In the genomic region with DNA sequence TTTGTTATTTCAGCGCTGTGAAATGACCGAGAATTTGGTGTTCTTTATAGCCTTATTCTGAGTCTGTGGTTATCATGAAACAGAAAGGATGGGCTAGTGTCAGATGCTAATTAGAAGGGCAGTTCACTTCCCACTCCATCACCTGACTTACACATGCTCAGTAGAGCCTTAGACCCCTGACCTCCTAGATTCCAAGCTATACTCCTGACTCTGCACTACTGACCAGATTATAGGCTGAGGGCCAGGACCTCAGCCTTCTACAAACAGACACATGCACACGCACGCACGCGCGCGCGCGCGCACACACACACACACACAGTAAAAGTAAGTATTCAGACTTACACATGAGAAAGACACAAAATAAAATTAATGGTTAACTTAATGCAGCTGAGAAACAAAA, we compare ENCODE assay signal across 34 mouse cellular contexts. TPM values are rescaled to one million over a fixed set of nuclear protein-coding genes. Genes with fewer than 3 reads are reported as not detected.
"Had no signal": no experiment of that assay in that cellular context is flagged by ENCODE, and none has a peak within 500 bp of the region (broad histone marks: within the 10 kb centered on the region; RNA-seq: fewer than 3 reads in every experiment).

No protein-coding gene starts in this region.

- H3K9ac ChIP-seq: heart, embryonic 13.5 days; heart, embryonic 15.5 days; hindbrain, embryonic 12.5 days; hindbrain, embryonic 14.5 days; intestine, embryonic 15.5 days; limb, embryonic 13.5 days; limb, embryonic 15.5 days; liver, embryonic 12.5 days; liver, embryonic 14.5 days had no signal

- H3K4me1 ChIP-seq: heart, embryonic 13.5 days; hindbrain, embryonic 10.5 days; hindbrain, embryonic 12.5 days; limb, embryonic 13.5 days; limb, embryonic 15.5 days had no signal

- H3K4me2 ChIP-seq: heart, embryonic 11.5 days; heart, embryonic 13.5 days; heart, embryonic 15.5 days; hindbrain, embryonic 12.5 days; hindbrain, embryonic 14.5 days; limb, embryonic 13.5 days; limb, embryonic 15.5 days; liver, embryonic 12.5 days had no signal

- H3K27ac ChIP-seq: gastrocnemius, adult 2 months; heart, adult 2 months; heart, embryonic 13.5 days; heart, embryonic 15.5 days; hindbrain, embryonic 10.5 days; hindbrain, embryonic 12.5 days; hindbrain, embryonic 14.5 days; intestine, embryonic 15.5 days; layer of hippocampus, adult 2 months; left cerebral cortex, adult 2 months; limb, embryonic 13.5 days; limb, embryonic 15.5 days; liver, embryonic 12.5 days; liver, embryonic 14.5 days had no signal

- H3K9me3 ChIP-seq: heart, embryonic 13.5 days; heart, embryonic 15.5 days; hindbrain, embryonic 10.5 days; hindbrain, embryonic 12.5 days; intestine, embryonic 15.5 days; limb, embryonic 13.5 days; limb, embryonic 15.5 days; liver, embryonic 12.5 days had no signal

- H3K27me3 ChIP-seq: heart, embryonic 13.5 days; heart, embryonic 15.5 days; hindbrain, embryonic 12.5 days; intestine, embryonic 15.5 days; limb, embryonic 13.5 days; limb, embryonic 15.5 days; liver, embryonic 12.5 days had no signal

- H3K36me3 ChIP-seq: heart, embryonic 13.5 days; heart, embryonic 15.5 days; hindbrain, embryonic 10.5 days; hindbrain, embryonic 12.5 days; intestine, embryonic 15.5 days; limb, embryonic 13.5 days; limb, embryonic 15.5 days; liver, embryonic 12.5 days had no signal

- H3K4me3 ChIP-seq: gastrocnemius, adult 2 months; heart, adult 2 months; heart, embryonic 13.5 days; heart, embryonic 15.5 days; hindbrain, embryonic 10.5 days; hindbrain, embryonic 12.5 days; intestine, embryonic 15.5 days; layer of hippocampus, adult 2 months; left cerebral cortex, adult 2 months; limb, embryonic 13.5 days; limb, embryonic 15.5 days; liver, embryonic 12.5 days had no signal

RNA-seq across cellular contexts. Expression of gene Eddm3b, which starts 15.3 kb away (rescaled TPM):
- total RNA-seq: gastrocnemius, adult 2 months; gastrocnemius, postnatal 10 days; gastrocnemius, postnatal 25 days; gastrocnemius, postnatal 4 days; granulocyte monocyte progenitor cell, adult 5-6 weeks; heart, adult 2 months; heart, postnatal 14 days; heart, postnatal 36 days; layer of hippocampus, adult 2 months; layer of hippocampus, postnatal 10 days; layer of hippocampus, postnatal 25 days; left cerebral cortex, adult 2 months; left cerebral cortex, postnatal 10 days; left cerebral cortex, postnatal 25 days; left cerebral cortex, postnatal 4 days had no signal
- polyA plus RNA-seq: frontal cortex, adult 2 months; heart, adult 2 months; heart, embryonic 11.5 days; heart, embryonic 13.5 days; heart, embryonic 15.5 days; heart, postnatal 0 days; hindbrain, embryonic 10.5 days; hindbrain, embryonic 12.5 days; hindbrain, embryonic 14.5 days; hindbrain, embryonic 16.5 days; inflammation-experienced regulatory T-cells, adult 6 months; intestine, embryonic 15.5 days; limb, embryonic 11.5 days; limb, embryonic 13.5 days; limb, embryonic 15.5 days; liver, embryonic 12.5 days; liver, embryonic 14.5 days; liver, embryonic 16.5 days had no signal

RNA-seq across cellular contexts. Expression of gene Olfr750, which starts 24.7 kb away (rescaled TPM):
- total RNA-seq: gastrocnemius, adult 2 months; gastrocnemius, postnatal 10 days; gastrocnemius, postnatal 25 days; gastrocnemius, postnatal 4 days; granulocyte monocyte progenitor cell, adult 5-6 weeks; heart, adult 2 months; heart, postnatal 14 days; heart, postnatal 36 days; layer of hippocampus, adult 2 months; layer of hippocampus, postnatal 10 days; layer of hippocampus, postnatal 25 days; left cerebral cortex, adult 2 months; left cerebral cortex, postnatal 10 days; left cerebral cortex, postnatal 25 days; left cerebral cortex, postnatal 4 days had no signal
- polyA plus RNA-seq: frontal cortex, adult 2 months; heart, adult 2 months; heart, embryonic 11.5 days; heart, embryonic 13.5 days; heart, embryonic 15.5 days; heart, postnatal 0 days; hindbrain, embryonic 12.5 days; hindbrain, embryonic 14.5 days; intestine, embryonic 15.5 days; kidney, embryonic 14.5 days; kidney, embryonic 16.5 days; limb, embryonic 11.5 days; limb, embryonic 15.5 days; liver, embryonic 12.5 days; liver, embryonic 14.5 days; liver, embryonic 16.5 days had no signal

RNA-seq across cellular contexts. Expression of gene Rnase6, which starts 24.8 kb away (rescaled TPM):
- total RNA-seq: gastrocnemius, postnatal 25 days; layer of hippocampus, adult 2 months; left cerebral cortex, postnatal 10 days had no signal
- polyA plus RNA-seq: heart, embryonic 11.5 days; hindbrain, embryonic 10.5 days had no signal
